Mouse (Mus musculus): Measurements from ENCODE around the gene Pex11a. TPM values are rescaled to one million over a fixed set of nuclear protein-coding genes. Genes with fewer than 3 reads are reported as not detected.

Gene Pex11a
- total RNA-seq, 4 experiments from 2014 or later = 10.1 to 14.3 (median 10.6) TPM

- DNase-seq (ENCODE audit: low spot score in 2 of 2) = no peak
Measured at GRCm38 (mm10) chr7:79738913-79739312, 4.0 kb downstream of the Pex11a start.

- no peak for DNase-seq (ENCODE audit: low spot score in 2 of 2)
Measured at GRCm38 (mm10) chr7:79736511-79736910, 6.4 kb downstream of the Pex11a start.

DNA sequence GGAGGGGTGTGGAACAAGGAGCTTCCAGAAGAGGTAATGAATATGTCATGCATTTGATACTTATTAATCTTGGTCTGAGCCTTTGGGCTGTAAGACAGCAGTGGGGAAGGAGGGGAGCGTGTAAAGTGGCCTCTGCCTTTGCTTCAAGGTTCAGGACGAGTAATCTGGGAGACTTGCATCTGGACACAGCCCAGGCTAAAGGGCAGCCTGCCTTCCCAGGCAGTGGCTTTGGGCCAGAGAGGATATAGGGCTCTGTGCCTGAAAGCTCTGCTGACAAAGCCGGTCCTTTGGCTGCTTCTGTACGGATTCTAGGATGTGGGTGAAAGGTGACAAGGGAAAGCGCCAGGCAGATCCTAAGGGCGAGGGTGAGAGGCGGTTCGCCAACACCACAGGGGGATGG is 8.4 kb downstream of the Pex11a start:
- DNase-seq (ENCODE audit: low spot score in 2 of 2) = no peak

GRCm38 (mm10) chr7:79732622-79733021 is 10.3 kb downstream of the Pex11a start, which contains the start of gene Plin1:
Gene Plin1, minus strand, starts transcription at chr7:79732903.
- no peak for DNase-seq (ENCODE audit: low spot score in 2 of 2)

GRCm38 (mm10) chr7:79731438-79731837 is 11.5 kb downstream of the Pex11a start:
- DNase-seq (ENCODE audit: low spot score in 2 of 2) = no peak

DNA sequence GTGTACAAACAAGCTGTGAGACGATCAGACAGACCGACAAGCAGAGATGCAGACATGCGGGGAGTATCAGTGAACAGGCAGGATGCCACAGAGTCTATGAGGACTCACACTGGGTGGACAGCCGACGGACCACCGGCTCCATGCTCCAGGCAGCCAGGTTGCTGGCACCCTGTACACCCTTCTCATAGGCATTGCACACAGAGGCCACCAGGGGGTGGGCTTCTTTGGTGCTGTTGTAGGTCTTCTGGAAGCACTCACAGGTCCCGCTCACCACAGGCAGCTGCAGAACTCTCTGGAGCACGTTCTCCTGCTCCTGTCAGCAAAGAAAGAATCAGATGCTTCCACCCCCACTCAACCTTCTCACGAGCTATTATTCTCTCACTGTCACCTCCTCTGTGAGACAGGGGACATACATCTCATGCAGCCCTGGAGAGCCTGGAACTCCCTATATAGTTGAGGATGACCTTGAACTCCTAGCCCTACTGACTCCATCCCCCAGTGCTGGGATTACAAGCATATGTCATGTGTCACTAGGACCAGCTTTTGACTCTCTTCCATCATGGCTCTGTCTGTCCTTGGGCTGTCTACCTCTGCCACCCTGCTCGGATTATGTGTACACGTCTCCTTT is 13.1 kb downstream of the Pex11a start:
- no peak for DNase-seq (ENCODE audit: low spot score in 2 of 2)

- peak in 1 of 2 experiments; percentile 68 for DNase-seq (ENCODE audit: low spot score in 2 of 2)
Measured at GRCm38 (mm10) chr7:79729169-79729568, 13.8 kb downstream of the Pex11a start.

DNA sequence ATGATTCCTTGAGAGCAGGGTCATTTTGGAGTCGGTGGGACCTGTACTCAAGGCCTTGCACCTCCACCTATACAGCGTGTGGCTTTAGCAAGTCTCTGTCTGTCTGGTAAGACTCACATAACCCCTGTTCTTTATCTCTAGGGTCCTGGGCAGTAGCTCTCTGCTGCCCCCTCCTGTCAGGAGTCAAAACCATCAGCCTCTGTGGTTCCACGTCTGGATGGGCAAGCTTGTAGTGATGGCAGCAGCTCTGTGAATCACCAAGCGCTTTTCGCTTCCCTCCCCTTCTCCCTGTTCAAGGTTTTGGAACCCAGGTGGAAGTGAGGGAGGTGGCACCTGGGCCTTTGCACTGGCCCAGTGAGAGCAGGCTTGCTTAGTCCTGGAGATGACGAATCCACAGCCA is 14.7 kb downstream of the Pex11a start:
- DNase-seq (ENCODE audit: low spot score in 2 of 2) = peak in 1 of 2 experiments; percentile 57

DNA sequence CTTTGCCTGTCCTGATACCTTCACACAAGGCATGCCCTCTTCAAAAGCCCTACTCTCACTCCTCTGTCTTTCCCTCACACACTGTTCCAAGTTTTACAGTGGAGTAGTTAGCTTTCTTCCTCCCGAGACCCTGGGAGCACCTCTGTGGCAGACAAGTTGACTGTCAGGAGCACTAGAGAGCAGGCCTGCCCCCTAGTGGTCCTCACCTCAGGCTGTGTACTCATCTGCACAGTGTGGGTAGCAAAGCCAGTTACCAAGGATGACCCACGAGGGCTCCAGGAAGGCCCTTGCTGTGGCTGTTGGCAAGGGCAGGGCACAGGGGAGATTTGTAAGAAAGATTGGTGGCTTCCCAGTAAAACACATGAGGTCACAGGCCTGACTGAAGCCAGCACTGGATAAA is 15.8 kb downstream of the Pex11a start:
- peak in 1 of 2 experiments; percentile 51 for DNase-seq (ENCODE audit: low spot score in 2 of 2)

DNA sequence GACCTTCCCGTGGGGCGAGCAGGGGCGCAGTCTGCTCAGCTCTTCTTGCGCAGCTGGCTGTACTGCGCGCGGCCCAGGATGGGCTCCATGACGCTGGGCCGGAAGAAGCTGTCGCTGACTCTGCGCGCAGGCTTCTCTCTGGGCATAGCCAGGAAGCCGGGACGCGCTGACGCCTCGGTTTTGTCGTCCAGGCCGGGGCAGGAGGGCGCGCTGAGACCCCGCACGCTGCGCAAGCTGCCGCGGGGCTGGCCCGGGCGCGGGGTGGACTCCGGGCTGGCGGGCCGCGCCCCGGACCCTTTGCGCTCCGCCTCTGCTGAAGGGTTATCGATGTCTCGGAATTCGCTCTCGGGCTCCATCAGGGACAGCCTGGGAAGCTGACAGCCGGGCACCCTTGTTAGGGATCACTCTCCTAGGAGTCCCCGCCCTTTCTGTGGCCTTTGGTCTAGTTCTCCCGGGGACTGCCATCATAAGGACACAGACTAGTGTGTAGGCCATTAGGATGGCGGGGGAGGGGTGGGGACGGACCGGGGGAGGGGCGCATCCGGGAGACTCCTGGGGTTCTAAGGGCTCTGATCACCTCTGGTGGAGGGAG is 21.4 kb downstream of the Pex11a start:
- DNase-seq (ENCODE audit: low spot score in 2 of 2) = peak in 1 of 2 experiments; percentile 35

DNA sequence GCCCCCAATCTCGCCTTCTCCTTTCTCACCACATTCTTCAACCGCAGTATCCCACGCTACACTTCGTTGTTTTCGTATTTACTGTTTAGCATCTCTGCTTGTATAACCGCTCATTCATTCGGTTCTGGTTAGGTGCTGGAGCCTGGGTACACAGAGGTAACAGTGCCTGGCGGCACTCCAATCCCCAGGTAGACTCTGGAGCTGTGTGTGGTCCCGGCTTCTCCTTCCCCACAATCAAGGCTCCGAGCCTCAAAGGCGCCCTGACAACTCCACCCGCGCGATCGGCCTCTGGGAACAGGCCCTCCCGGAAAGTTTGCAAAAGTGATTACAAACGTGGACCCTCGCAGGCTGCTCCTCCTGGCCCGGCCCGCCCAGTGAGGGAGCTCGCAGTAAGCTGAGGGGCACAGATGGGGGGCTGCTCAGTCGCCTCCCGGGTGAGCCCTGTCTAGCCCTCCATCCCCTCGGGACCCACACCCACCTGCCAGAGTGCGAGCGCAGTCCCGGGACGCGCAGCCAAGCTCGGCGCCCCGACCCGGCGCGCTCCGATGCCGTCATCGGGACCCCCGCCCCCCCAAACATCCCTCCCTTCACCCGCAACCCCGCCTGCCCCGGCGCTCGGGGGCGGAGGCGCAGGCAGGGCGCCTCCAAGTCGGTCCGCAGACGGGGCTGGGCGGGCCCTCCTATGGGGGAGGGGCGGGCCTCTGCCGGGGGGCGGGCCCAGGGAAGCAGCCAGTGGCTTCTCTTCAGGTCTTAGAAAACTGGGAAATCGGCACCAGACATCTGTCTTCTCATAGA is 27.5 kb downstream of the Pex11a start, which contains the start of gene Kif7:
Gene Kif7 (minus strand): TSS at position 534 of the 795 bp plus-strand sequence.
- no peak for DNase-seq (ENCODE audit: low spot score in 2 of 2)

DNA sequence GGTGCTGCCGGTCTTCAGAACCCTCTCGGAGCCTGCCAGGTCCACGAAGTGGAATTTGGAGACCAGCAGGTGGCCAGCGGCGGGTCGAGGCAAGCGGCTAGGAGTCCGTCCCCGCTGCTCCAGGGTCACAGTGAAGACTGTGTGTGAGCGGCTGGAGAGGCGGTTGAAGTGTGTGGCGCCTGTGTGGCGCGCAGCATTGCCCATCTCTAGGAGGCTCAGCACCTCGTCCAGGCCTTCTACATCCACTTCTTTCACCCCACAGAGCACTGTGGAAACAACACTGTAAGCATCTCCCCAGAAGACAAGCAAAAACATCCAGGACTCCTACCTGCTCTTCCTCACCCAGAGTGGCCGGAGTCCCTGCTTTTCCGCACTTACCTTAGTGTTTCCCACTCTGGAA is 32.1 kb downstream of the Pex11a start:
- no peak for DNase-seq (ENCODE audit: low spot score in 2 of 2)

GRCm38 (mm10) chr7:79710130-79710607 is 32.8 kb downstream of the Pex11a start:
- peak in 1 of 2 experiments; percentile 48 for DNase-seq (ENCODE audit: low spot score in 2 of 2)

DNA sequence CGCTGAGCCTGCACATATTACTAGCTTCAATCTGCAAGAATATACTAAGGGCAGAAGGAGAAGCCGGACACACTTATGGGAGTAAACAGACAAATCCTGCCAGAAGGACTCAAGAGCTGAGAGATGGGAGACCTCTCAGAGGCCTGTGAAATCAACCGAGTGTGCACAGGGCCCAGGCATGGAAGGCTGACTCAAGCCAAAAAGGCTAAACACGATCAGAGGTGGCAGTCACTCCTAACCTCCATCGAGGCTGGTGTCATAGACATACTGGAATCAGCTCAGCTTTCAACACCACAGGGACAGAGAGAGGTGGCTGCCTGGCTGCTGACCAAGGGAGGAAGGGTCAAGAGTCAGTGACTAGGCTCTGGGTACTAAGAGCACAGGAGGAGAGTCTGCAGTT is 37.7 kb downstream of the Pex11a start:
- DNase-seq (ENCODE audit: low spot score in 2 of 2) = no peak

GRCm38 (mm10) chr7:79702755-79703154 is 40.2 kb downstream of the Pex11a start:
- no peak for DNase-seq (ENCODE audit: low spot score in 2 of 2)

DNA sequence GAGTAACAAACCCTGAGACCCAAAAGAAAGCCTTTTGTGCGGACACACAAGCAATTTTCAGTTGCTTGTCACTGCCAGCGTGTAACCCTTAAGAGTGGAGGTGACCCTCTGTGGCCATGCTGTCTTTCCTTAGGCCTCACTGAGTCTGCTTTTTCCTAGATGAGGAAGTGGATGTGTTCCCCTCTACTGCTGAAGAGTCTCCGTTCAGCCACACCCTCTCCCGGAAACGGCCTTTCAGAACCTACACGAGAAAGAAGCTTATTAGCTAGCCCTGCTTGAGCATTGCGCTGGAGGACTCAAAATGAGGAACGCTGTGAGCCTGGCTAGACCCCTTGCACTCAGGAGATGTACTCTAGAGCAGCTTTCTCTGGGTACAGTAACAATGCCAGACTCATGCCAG is 46.4 kb downstream of the Pex11a start:
- no peak for DNase-seq (ENCODE audit: low spot score in 2 of 2)

Other genes with a start within 250 kb of the Pex11a start
- 1 to 10 TPM in 1 of 4 experiments, under 1 TPM in 3; 0.59 to 2.7 (median 0.81) TPM for gene Rhcg, start 125.5 kb downstream of the Pex11a start, total RNA-seq (2022)
- under 1 TPM in 2 of 4 experiments, not detected in 2; 0.09 to 0.20 TPM for gene Ticrr, start 82.9 kb downstream of the Pex11a start, total RNA-seq (2022)
- 1 to 10 TPM; 1.3 to 2.7 (median 1.9) TPM for gene Kif7, start 27.4 kb downstream of the Pex11a start, total RNA-seq (2022)
- under 1 TPM in 3 of 4 experiments, not detected in 1; 0.21 to 0.93 (median 0.31) TPM for gene Plin1, start 10.2 kb downstream of the Pex11a start, total RNA-seq (2022)
- gene Wdr93, start within 50 bp of the Pex11a start, total RNA-seq (2022) = under 1 TPM; 0.26 to 0.43 (median 0.39) TPM
- gene Mesp1, start 50.7 kb upstream of the Pex11a start, total RNA-seq (2022) = not detected
- 1 to 10 TPM in 3 of 4 experiments, under 1 TPM in 1; 0.87 to 2.0 (median 1.6) TPM for gene Mesp2, start 67.6 kb upstream of the Pex11a start, total RNA-seq (2022)
- 1 to 10 TPM; 4.3 to 5.5 (median 4.5) TPM for gene Anpep, start 117.9 kb upstream of the Pex11a start, total RNA-seq (2022)
- 10 to 100 TPM; 40.9 to 51.1 (median 46.7) TPM for gene Ap3s2, start 177.5 kb upstream of the Pex11a start, total RNA-seq (2022)
- gene Arpin, start 192.2 kb upstream of the Pex11a start, total RNA-seq (2022) = 10 to 100 TPM; 12.5 to 17.1 (median 15.3) TPM